Mouse (Mus musculus): ENCODE measurements around the gene Slc17a7.
A peak's percentile ranks its signal among the peaks of the same experiment; 100 is the strongest.
"Not testable (repeated sequence)": the region's sequence is repeated elsewhere in the genome, so short reads cannot be mapped to it uniquely, and the experiment has no call there.

Slc17a7 gene

DNA sequence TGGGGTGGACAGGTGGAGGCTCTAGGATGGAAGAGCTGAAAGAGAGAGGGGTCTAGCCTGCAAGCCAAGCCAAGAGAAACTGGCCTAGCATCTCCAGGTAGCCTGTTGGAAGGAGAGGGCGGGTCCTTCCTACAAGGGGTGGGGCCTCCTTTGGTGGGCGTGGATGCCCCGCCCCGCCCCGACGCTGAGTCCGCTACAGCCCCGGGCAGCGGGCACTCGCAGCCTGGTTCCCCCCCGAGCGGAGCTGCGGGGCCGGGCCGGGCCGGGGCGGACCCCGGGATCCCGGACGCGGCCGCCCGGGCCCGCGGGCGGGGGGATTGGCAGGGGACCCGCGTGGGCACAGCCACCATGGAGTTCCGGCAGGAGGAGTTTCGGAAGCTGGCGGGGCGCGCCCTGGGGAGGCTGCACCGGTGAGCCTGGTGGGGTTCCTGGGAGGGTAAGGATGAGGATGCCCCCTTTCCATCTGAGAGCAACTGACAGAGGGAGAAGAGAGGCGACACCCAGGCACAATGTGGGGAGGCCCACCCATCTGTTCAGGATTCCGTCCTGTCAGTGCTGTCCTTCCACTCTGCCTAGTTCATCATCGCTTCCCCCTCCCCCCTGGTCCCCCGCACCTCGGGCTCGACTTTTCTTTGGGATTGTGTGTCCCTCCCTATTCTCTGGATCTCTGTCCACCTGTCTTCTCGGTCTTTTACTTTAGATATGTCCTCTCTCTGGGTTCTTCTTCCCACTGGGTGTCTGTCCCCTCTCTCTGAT is at the start of gene Slc17a7:
Slc17a7 (plus strand) TSS at position 215 of the 756 bp plus-strand sequence.
- no peak for DNase-seq (ENCODE audit: low read depth)

DNA sequence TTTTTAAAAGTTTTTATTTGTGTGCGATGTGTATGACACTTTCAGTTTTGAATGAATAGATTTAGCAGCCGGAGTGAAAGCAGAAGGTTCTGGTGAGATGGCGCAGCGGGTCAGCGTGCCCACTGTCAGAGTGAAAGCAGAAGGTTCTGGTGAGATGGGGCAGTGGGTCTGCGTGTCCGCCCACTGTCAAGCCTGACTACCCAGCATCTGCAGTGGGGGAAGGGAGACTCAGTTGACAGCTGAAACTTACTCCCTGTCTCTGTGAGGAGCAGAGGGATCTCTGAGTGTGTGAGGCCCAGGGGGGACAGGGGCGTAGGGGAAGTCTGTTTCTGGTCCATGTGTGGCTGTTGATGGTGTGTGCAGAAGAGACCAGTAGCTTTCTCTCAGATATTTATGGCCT is 46.2 kb upstream of the Slc17a7 start:
- DNase-seq (ENCODE audit: low read depth): no peak

DNA sequence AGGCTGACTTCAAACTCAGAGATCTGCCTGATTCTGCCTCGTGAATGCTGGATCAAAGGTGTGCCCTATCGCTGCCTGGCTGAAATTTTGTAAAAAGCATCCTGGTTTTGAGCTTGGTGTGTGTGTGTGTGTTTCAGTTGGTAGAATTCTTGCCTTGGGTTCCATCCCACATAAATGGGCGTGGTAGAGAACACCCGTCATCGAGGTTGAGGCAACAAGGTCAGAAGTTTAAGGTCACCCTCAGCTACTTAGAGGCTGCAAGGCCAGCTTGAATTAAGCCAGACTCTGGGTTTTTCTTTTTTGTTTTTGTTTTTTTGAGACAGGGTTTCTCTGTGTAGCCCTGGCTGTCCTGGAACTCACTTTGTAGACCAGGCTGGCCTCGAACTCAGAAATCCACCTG is 45.4 kb upstream of the Slc17a7 start:
- no peak for DNase-seq (ENCODE audit: low read depth)

DNA sequence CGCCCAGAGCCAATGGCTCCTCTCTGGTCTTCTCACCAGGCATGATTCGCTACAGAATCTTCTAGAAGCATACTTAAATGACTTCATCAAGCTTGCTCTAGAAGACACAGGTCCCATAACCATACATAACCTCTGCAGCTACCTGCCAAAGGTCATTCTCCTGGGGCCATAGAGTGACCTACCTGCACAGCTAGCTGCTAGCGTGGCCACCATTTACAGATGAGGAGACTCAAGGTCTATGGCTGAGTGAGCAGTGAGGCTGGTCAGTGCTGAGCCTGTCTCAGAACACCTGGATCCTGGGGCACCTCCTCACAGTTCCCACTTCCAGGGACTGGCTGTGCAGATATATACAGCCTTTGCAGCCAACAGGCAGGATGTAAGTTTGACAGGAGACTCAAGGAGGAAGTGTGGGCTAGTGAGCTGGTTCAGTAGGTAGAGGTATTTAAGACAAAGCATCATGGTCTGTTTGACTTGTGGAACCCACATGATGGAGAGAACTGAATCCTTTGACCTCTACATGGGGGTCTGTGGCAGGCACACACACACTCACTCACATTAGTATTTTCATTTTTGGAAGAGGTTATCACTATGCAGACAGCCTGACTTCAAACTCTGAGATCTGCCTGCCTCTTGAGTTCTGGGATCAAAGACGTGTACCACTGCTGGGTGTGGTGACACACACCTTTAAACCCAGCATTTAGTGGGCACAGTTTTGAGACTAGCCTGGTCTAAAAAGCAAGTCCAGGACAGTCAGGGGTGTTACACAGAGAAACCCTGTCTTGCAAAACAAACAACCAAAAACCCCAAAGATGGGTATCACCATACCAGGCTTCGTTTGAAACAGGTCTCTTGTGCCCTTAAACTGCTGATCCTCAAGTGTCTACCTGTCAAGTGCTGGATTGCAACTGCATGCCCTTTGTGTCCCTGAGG is 43.7 kb upstream of the Slc17a7 start:
- no peak for DNase-seq (ENCODE audit: low read depth)

DNA sequence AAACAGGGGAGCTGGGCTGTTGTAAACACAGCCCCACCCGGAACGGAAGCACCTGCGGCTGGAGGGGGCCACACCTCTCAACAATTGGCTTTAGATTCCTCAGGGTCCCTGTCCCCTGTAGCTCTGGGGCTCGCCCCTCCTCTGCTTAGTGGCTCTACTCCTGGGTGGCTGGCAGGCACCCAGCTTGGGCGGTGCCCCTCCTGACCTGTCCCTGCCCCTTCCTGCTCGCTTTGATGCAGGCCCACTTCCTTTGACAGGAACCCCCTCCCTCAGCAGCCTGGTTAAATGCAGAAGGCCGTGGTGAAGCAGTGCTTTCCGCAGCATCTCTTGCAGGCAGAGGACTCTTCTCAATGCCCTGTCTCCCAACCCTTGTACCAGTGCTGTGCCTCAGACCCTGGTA is 42.3 kb upstream of the Slc17a7 start:
- no peak for DNase-seq (ENCODE audit: low read depth)

DNA sequence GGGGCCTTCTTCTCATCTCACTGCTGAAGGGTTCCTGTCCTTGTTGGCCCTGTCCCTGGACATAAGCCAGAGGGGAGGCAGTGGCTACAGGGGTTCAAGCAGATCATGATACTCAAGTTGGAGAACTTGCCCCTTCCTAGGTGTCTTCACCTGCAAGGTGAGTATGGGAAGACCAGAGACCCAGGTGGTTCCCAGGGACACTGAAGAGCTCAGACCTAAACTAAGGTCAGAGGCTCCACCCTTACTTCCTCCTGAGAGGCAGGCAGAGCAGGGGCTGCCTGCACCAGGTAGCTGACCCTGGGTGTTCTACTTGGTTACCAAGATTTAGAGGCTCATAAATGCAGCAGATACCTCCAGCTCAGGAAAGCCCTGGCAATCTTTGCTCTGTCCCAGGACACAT is 41.8 kb upstream of the Slc17a7 start:
- no peak for DNase-seq (ENCODE audit: low read depth)

DNA sequence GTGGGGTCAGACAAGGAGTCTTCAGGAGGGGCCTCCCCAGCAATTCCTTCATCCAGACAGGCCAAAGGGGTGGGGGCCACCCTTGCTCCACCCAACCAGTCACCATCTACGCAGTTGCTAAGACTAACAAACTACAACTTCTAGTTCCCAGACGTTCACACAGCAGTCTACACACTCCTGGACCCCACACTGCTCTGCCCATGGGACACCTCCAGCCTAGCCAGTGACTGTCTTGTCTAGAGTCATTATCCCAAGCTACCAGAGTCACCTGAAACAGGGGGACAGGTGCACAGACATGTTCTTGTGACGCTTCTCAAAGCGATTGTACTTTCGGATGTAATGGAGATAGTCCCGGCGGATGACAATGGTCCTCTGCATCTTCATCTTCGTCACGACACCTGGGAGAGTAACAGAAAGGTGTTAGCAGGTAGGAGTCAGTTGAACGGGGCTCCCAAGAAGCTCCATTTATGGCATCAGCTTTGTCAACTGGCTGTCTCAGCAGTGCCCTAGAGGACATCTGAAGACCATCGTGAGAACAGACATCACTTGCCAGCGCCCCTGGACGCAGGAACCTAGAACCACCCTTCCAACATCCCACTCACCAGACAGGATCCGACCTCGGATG is 41.1 kb upstream of the Slc17a7 start:
- no peak for DNase-seq (ENCODE audit: low read depth)

DNA sequence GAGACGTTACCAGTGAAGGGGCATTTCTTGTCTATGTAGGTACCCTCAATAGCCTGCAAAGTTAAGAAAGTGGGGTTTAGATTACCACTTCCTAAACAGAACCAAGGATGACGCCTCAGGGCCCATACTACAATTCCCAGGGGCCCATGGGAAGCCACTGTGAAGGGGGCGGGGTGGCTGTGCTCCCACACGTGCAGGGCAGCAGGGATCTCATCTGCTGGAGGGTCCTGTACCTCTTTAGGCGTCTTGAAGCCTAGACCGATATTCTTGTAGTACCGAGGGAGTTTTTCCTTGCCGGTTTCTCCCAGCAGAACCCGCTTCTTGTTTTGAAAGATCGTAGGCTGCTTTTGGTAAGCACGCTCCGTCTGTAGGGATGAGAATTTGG is 40.6 kb upstream of the Slc17a7 start:
- no peak for DNase-seq (ENCODE audit: low read depth)

DNA sequence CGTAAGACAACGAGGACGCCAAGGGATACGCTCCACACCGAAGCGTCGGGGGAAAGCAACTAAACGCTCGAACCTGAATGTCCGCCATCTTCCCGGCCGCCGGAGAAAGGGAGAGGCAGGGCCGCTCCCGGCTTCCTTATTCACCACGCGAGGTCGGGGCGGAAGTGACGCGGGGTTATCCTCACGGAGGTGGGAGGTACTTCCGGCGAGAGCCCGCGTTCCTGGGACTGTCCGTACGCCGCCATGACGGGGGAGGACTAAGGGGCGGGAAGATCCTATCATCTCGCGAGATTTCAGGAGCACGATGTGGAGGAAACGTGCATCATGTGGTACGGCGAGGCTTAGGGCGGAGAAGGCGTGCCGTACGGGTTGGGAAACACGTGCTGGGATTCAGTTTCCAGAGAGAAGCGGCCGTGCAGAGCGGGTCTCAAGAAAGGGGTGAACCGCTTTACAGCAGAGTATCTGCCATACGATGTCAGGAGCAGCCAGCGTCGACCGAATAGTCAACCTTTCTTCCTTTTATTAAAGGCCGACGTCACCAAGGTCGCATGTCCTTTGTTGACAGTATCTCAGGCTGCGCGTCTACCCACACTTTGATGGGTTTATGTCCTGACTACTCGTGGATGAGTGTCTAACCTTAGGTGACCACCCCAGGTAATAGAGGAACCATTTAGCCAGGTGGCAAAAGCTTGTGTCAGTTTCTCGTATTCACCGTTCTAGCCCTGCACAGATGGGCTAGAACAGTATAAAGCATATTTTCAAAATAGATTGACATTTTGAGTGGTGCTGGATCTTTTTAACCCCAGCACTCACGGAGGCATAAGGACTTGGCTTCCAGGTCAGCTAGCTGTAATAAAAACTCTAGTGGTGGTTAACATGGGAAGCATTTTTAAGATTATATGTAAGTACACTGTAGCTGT is 39.3 kb upstream of the Slc17a7 start, which contains the start of gene Rps11:
Rps11 (minus strand) TSS at position 216 of the 920 bp plus-strand sequence.
- DNase-seq (ENCODE audit: low read depth): peak; percentile 99

DNA sequence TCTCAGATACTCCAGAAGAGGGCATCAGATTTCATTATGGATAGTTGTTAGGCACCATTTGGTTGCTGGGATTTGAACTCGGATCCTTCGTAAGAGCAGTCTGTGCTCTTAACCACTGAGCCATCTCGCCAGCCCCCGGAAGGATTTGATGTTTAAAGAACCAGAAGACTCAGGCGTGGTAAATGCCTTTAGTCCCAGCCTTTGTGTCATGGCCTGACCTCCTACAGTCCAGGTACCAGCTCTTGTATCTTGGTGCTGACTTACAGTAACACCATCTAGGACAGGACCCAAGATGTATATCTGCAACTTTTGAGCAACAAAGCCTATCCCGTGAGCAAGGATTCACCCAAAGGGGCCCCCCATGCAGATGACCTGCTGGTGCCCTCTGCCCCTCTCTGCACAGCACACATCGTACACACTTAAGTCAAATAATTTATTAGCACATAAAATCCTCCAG is 38.6 kb upstream of the Slc17a7 start:
- peak; percentile 81 for DNase-seq (ENCODE audit: low read depth)

DNA sequence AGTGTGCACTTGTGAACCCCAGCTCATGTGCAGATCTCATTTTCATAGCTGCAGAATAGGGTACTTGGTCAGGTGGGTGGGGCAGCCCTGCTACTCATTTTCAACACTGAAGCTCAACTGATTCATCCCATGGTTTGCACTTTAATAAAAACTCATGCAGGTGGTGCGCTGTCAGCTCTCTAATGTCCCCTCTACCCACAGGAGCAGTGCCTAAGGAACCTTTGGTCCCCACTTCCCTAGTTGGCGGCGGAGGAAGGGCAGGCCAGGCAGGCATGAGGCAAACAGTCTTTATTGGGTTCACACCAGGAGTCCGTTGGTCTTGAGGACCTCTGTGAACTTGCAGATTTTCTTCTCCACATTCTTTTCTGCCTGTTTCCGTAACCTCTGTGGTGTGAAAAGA is 38.1 kb upstream of the Slc17a7 start:
- not testable (repeated sequence) for DNase-seq (ENCODE audit: low read depth)

DNA sequence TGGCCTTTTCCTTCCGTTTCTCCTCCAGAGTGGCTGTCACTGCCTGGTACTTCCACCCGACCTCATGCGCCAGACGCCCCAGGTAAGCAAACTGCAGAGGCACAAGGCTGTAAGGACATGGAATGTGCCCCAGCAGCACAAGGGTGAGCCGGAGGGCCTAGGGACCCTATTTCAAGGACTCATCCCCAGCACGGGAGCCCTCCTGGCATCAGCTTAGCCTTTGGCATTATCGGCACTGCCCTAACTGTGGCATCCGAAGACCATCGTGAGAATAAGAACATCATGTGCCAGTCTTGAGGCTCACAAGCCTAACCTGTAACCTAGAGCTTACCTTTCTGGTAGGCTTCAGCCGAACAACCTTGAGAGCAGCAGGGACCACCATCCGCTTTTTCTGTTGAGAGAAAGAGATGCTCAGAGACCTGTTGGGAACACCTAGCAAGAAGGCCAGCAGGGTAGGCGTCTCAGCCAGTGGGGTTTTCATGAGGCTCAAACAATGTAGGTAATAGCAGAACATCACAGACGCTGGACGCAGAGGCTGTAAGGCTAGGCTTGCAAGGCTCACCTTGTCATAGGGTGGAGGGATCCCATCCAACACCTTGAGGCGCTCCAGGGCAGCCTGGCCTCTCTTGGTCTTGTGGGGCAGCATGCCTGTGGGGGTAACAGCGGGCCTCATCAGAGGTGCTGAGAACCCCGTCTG is 37.5 kb upstream of the Slc17a7 start:
- DNase-seq (ENCODE audit: low read depth): no peak

DNA sequence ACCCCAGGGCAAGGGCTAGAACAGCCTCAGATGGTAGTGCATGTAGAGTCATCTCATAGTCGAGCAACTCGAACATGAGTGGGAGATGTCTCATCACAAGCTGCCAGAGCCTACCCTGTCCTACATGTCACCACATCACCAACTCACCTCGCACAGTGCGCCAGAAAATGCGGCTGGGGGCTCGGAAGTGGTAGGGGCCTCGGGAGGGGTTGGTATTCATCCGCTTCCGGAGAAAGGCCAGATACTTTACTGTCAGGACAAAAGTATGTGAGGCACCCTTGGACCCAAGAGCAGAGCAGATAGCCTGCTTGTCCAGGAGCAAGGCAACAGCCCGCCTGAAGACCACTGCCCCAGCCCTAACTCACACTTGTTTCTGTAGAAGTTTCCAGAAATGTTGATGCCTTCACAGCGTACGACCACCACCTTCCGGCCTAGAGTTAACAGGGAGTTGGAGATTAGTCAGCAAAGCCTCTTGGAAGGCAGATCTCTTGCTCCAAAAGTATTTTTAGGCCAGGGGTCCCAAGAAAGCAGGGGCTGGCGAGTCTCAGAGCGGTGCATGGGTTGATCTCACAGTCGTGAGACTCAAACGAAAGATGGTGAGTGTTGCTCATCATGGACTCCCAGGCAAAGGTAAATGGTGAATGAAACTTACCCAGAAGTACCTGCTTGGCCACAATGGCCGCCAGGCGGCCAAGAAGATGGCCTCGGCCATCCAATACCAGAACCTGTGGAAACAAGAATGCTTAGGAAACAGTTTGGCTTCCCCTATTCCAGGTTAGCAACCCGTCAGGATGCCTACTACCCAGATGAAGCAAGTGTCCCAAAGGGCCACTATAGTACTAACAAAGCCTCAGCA is 36.7 kb upstream of the Slc17a7 start:
- no peak for DNase-seq (ENCODE audit: low read depth)

DNA sequence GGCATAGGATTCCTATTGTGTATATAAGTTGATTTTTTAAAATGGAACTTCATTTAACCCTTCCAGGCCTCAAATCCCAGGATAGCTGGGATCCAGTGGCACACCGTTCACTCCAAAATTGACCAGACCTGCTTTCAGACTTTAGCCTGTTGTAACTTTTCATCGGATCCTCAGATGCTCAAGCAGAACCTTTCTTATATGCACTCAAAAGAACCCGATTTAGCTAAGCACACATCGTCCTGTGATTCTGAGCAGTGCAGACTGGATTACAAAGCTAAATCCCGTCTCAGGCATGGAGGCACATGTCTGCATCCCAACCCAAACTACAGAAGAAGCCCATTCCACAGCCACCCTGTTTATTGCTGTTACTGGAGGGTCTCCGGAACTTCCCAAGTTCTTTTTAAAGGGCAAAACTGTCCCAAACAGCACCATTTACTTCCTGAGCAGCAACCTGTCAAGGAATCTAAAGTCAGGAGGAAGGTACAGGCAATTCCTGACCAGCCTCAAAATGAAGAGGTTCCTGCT is 36.0 kb upstream of the Slc17a7 start:
- no peak for DNase-seq (ENCODE audit: low read depth)

DNA sequence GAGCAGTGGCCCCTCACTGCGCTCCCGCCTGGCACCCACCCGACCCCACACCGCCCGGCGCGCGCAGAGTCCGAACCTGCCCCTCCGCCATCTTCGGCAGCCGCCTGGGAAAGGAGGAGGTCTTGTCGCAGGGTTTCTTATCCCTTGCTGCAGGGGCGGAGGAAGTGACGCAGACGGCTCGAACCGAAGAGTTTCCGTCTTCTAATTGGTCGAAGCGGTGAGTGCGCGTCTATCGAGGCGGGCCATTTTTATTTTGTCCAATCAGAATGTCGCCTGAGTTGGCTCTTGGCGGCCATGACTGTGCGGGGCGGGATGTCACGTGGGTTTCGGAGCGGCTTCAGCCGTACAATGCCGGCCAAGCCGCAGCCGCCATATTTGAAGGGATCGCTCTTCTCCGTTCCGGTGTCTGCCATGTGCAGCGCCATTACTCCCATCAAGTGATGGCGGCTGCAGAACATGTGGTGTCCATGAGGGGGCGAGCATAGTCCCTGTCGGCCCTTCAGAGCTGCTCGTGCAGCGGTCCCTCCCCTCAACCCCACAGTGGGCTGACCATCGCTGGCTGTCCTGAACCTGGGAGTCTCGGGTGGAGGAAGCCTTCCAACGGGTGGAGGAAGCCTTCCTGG is 35.0 kb upstream of the Slc17a7 start, which contains the start of gene Rpl13a:
Rpl13a (minus strand) TSS at position 138 of the 623 bp plus-strand sequence.
- DNase-seq (ENCODE audit: low read depth): peak; percentile 99

DNA sequence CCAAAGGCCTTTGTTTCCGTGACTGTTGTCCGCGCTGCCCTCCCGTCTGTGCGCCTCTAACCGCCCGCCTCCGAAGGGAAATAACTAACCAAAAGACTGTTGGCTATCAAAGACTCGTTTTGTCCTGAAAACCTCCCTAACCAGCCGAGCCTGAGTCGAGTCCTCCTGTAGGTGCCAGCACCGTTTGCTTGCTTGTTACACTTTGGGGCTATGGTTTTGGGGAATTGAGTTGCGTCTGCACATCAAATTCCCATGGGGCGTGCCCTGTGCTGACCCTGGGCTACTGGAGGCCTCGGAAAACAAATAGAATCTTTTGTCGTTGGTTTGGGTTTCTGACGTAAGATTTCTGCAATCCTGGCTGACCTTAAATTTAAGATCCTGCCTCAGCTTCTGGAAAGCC is 34.4 kb upstream of the Slc17a7 start:
- no peak for DNase-seq (ENCODE audit: low read depth)

DNA sequence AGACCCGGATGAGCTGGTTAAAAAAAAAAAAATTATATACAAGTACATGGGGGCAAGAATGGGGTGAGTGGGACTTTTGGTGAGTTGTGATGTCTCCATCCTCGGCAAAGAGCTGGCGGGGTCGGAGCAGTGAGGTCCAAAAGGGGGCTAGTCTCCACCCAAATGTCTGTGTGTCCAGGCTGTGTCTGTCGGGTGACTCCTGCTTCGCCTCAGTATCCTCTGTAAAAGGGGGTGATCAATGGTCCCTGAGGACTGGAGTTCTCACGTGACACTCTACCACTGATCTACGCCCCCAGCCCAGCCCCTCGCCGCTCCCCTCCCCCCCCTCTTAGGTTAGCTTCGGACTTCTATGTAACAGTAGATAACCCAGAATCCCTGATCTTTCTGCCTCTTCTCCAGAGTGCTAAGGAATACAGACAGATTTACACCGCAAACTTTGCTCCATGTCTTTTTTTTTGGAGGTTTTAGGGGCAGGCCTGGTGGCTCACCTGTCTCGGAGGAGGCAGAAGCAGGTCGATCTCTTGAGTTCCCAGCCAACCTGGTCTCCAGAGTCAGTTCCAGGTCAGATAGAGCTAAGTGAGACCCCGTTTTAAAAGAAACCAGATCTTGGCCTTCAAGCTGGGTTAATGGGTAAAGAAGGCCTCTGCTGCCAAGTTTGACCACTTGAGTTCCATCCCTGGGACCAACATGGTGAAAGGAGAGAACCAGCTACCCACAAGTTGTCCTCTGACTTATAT is 33.8 kb upstream of the Slc17a7 start:
- no peak for DNase-seq (ENCODE audit: low read depth)

DNA sequence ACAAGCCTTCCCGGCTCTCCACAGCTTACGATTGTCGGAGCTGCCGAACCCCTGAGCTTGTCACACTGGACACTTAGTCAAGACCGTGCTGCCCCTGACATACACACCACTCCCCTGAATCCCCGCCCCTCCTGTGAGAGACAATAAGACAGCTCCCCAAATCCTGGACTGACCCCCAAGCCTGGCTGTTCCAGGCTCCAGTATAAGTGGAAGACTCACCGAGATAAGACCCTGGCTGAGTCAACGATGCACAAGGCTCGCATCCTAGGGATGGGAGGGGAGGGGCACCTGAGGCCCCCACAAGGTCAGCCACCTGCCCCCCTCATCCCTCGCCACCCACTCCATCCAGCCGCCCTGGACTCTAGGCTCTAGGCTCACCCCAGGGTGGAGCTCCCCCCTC is 31.9 kb upstream of the Slc17a7 start:
- DNase-seq (ENCODE audit: low read depth): no peak
